Mouse (Mus musculus) thymus, adult 2 months (tissue): ENCODE results near the gene Alox12e. TPM values are rescaled to one million over a fixed set of nuclear protein-coding genes. Genes with fewer than 3 reads are reported as not detected.

Experiments used
- DNase-seq: peaks from one replicate; pipeline ENCODE4 v3.0.0; 2021
- H3K27ac ChIP-seq: fragments of 200-500 bp; 2 replicates; pipeline ENCODE4 v1.5.1; 2012; ENCODE audit warnings: low read length, control low read depth; ENCODE audit not compliant: control insufficient read depth, insufficient read depth
- H3K27me3 ChIP-seq: fragments of 200-500 bp; 2 replicates; pipeline ENCODE4 v1.6.1; 2012; ENCODE audit warnings: mild to moderate bottlenecking, low read length, moderate library complexity, mixed read lengths; ENCODE audit not compliant: control insufficient read depth, insufficient read depth
- H3K36me3 ChIP-seq: fragments of 200-500 bp; 2 replicates; pipeline ENCODE4 v1.6.1; 2012; ENCODE audit warnings: mild to moderate bottlenecking, low read length, moderate library complexity; ENCODE audit not compliant: control insufficient read depth, insufficient read depth
- H3K4me1 ChIP-seq: fragments of 200-500 bp; replicated peaks from 2 replicates; pipeline ENCODE4 v1.6.1; 2012; ENCODE audit warnings: low read length; ENCODE audit not compliant: control insufficient read depth, insufficient read depth
- H3K4me3 ChIP-seq: fragments of 200-500 bp; 2 replicates; pipeline ENCODE4 v1.5.1; 2012; ENCODE audit warnings: mild to moderate bottlenecking, low read length, control low read depth, moderate library complexity; ENCODE audit not compliant: control insufficient read depth, insufficient read depth
- CTCF ChIP-seq: fragments of 200-500 bp; IDR thresholded peaks from 2 replicates; pipeline ENCODE4 v1.5.1; 2012; ENCODE audit warnings: mild to moderate bottlenecking, control low read depth, low read length, moderate library complexity, borderline replicate concordance; ENCODE audit not compliant: control insufficient read depth, poor library complexity, insufficient read depth; ENCODE audit errors: extremely low read depth
- POLR2A ChIP-seq: fragments of 200-500 bp; IDR thresholded peaks from 2 replicates; pipeline ENCODE4 v1.6.1; 2012; ENCODE audit warnings: mild to moderate bottlenecking, low read length, control low read depth, moderate library complexity; ENCODE audit not compliant: control insufficient read depth, poor library complexity, insufficient read depth; ENCODE audit errors: extremely low read depth
- WGBS: fragments of 180-500 bp; shearing (Covaris S2); methylation state at CpG from one replicate; pipeline ENCODE4 v1.1.7; 2018; 5-methylcytosine and 5-hydroxymethylcytosine counted together
- polyA plus RNA-seq: library from polyadenylated mRNA; depleted of rRNA; stranded (reverse); fragments of >200 nt; gene quantifications from 2 replicates; pipeline ENCODE4 v1.2.3, GENCODE M21; 2012; rRNA removed

Gene Alox12e
- polyA plus RNA-seq, 1 experiment, result 44.2 TPM

- 97% methylated on average over 3 of the region's 3 CpGs for WGBS
- H3K4me1 ChIP-seq, result peaks cover 24% of the 10 kb centered on the region
Observed at GRCm38 (mm10) chr11:70278961-70279360, 43.5 kb downstream of the Alox12e start.

GRCm38 (mm10) chr11:70271641-70272040 is 50.8 kb downstream of the Alox12e start:
- Histone ChIP-seq H3K27ac (no peak overlapping the region), H3K4me3 (no peak overlapping the region), H3K27me3 (no peaks in the 10 kb centered on the region), H3K4me1 (peaks cover 4% of the 10 kb centered on the region), H3K36me3 (no peaks in the 10 kb centered on the region)
- no peak for TF ChIP-seq CTCF
- TF ChIP-seq POLR2A, result no peak
- WGBS, result 93% methylated on average over 7 of the region's 7 CpGs
- no peak for DNase-seq

More at GRCm38 (mm10) chr11:70278961-70279360, 43.5 kb downstream of the Alox12e start:
- TF ChIP-seq CTCF (no peak), POLR2A (no peak)
- DNase-seq, result no peak
- Histone ChIP-seq H3K4me3 (no peak overlapping the region), H3K27me3 (no peaks in the 10 kb centered on the region), H3K27ac (no peak overlapping the region), H3K36me3 (no peaks in the 10 kb centered on the region)

- no peak overlapping the region for H3K4me3 ChIP-seq
- no peak for TF ChIP-seq CTCF
- TF ChIP-seq POLR2A, result no peak
- no peaks in the 10 kb centered on the region for H3K27me3 ChIP-seq
- peaks cover 22% of the 10 kb centered on the region for H3K4me1 ChIP-seq
- no peak for DNase-seq
- 94% methylated on average over 1 of the region's 1 CpGs for WGBS
- peak overlapping the region; percentile 91 for H3K27ac ChIP-seq
- H3K36me3 ChIP-seq, result no peaks in the 10 kb centered on the region
Observed at GRCm38 (mm10) chr11:70266405-70266804, 56.0 kb downstream of the Alox12e start.

- DNase-seq, result no peak
- Histone ChIP-seq H3K4me3 (no peak overlapping the region), H3K36me3 (no peaks in the 10 kb centered on the region), H3K27me3 (no peaks in the 10 kb centered on the region), H3K4me1 (peaks cover 22% of the 10 kb centered on the region), H3K27ac (peak overlapping the region; percentile 91)
- TF ChIP-seq POLR2A, result no peak
- no peak for TF ChIP-seq CTCF
- 64% methylated on average over 4 of the region's 4 CpGs for WGBS
Observed at GRCm38 (mm10) chr11:70265819-70266218, 56.6 kb downstream of the Alox12e start.

Other genes starting within 250 kb of the Alox12e start
- 0.65 and 1.2 TPM in 2 replicates for gene Asgr2, start 230.0 kb downstream of the Alox12e start, polyA plus RNA-seq
- 6.4 and 6.8 TPM in 2 replicates for gene Mgl2, start 192.3 kb downstream of the Alox12e start, polyA plus RNA-seq
- 4.1 and 4.6 TPM in 2 replicates for gene Clec10a, start 166.4 kb downstream of the Alox12e start, polyA plus RNA-seq
- gene Slc16a11, start 109.9 kb downstream of the Alox12e start, polyA plus RNA-seq, result 4.5 and 5.3 TPM in 2 replicates
- 2.9 and 6.1 TPM in 2 replicates for gene Slc16a13, start 101.6 kb downstream of the Alox12e start, polyA plus RNA-seq
- 0.97 and 1.6 TPM in 2 replicates for gene Bcl6b, start 92.8 kb downstream of the Alox12e start, polyA plus RNA-seq
- 150 and 153 TPM in 2 replicates for gene 0610010K14Rik, start 84.7 kb downstream of the Alox12e start, polyA plus RNA-seq
- gene Gm21988, start 82.8 kb downstream of the Alox12e start, polyA plus RNA-seq, result 11.1 and 11.6 TPM in 2 replicates
- gene Rnasek, start 82.8 kb downstream of the Alox12e start, polyA plus RNA-seq, result 173 and 186 TPM in 2 replicates
- 0.68 and 1.2 TPM in 2 replicates for gene Alox12, start 67.3 kb downstream of the Alox12e start, polyA plus RNA-seq
- gene Alox15, start 29.4 kb upstream of the Alox12e start, polyA plus RNA-seq, result 10.3 and 14.5 TPM in 2 replicates
- 33.0 and 40.4 TPM in 2 replicates for gene Pelp1, start 87.4 kb upstream of the Alox12e start, polyA plus RNA-seq
- 213 and 220 TPM in 2 replicates for gene Arrb2, start 110.0 kb upstream of the Alox12e start, polyA plus RNA-seq
- 29.1 and 34.8 TPM in 2 replicates for gene Med11, start 129.3 kb upstream of the Alox12e start, polyA plus RNA-seq
- 27.0 and 31.2 TPM in 2 replicates for gene Zmynd15, start 136.8 kb upstream of the Alox12e start, polyA plus RNA-seq
- gene Cxcl16, start 137.4 kb upstream of the Alox12e start, polyA plus RNA-seq, result 57.7 and 92.8 TPM in 2 replicates
- gene Tm4sf5, start 182.6 kb upstream of the Alox12e start, polyA plus RNA-seq, result 7.0 and 8.0 TPM in 2 replicates
- 5.3 and 7.2 TPM in 2 replicates for gene Vmo1, start 192.0 kb upstream of the Alox12e start, polyA plus RNA-seq
- gene Gltpd2, start 196.6 kb upstream of the Alox12e start, polyA plus RNA-seq, result 0.22 and 0.50 TPM in 2 replicates
- 387 and 460 TPM in 2 replicates for gene Psmb6, start 202.7 kb upstream of the Alox12e start, polyA plus RNA-seq
- gene Gm40193, start 210.3 kb upstream of the Alox12e start, polyA plus RNA-seq, result not detected in 2 replicates
- gene Pld2, start 217.4 kb upstream of the Alox12e start, polyA plus RNA-seq, result 12.8 and 16.1 TPM in 2 replicates
- gene Mink1, start 240.3 kb upstream of the Alox12e start, polyA plus RNA-seq, result 151 and 172 TPM in 2 replicates